Mouse (Mus musculus) common myeloid progenitor, adult 5-6 weeks (primary cell): Measurements from ENCODE around the gene Afap1. TPM values are rescaled to one million over a fixed set of nuclear protein-coding genes. Genes with fewer than 3 reads are reported as not detected.

Experiments used
- ATAC-seq: replicated peaks from 2 replicates; pipeline ENCODE4 v1.8.0; 2016; ENCODE audit warnings: low read depth, mild to moderate bottlenecking, moderate TSS enrichment, inconsistent platforms; ENCODE audit not compliant: poor library complexity, severe bottlenecking
- total RNA-seq: library from RNA; stranded (forward); fragments of 200-1000, 187-1606 nt; gene quantifications from 2 replicates; pipeline ENCODE4 v1.2.3, GENCODE M21; 2017

The Afap1 gene
- total RNA-seq, 1 experiment from 2014 or later, result 3.6 TPM

DNA sequence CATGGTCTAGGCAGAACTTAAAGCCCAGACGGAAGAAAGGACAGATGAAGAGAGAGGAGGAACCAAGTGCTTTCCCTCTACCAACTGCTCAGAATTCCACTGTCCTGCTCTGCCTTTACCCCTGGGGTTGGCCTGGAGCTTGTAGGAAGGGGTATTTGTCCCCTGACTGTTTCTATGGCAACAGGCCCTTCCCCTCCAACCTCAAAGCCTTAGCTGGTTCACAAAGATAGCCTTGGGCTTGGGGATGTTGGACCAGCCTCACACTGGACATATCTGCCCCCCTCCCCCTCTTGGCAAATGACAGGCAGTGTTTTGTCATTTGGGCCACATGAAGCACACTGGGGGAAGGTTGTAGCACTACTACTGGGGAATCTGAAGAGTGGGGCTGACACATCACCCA lies 129.2 kb downstream of the Afap1 start:
- no peak for ATAC-seq

DNA sequence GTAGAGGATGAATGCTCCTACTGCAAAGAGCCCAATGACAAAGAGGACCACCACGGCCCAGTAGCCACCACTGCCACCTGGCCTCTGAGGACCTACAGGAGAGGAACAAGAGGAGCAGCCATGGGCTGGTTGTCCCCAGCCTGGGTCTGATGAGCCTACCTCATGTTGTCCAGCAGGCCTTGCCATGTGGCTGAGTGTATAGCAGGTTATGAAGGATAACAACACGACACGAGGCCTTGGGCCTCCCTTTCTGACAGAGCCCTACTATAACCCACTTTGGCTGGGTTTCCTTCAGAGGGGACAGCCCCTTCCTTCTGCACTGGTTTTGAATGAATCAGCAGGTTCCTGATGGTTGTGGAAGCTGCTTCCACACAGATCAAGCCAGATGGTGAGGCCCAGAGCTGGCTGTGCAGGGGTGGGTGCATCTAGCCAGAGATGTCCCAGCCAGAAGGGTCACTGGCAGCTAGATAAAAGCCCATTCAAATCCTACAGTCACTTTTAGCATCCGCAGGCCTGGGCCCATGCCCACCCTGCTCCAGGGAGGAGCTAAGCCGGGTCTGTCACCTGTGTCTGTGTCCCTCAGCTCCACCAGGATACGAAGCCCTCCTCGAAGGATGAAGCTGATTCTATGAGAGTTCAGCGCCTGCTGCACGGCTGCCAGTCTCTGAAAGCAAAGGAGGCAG lies 131.0 kb downstream of the Afap1 start:
- ATAC-seq, result 0 out of 2 replicates have a peak, but pooled peaks have one; percentile 10

DNA sequence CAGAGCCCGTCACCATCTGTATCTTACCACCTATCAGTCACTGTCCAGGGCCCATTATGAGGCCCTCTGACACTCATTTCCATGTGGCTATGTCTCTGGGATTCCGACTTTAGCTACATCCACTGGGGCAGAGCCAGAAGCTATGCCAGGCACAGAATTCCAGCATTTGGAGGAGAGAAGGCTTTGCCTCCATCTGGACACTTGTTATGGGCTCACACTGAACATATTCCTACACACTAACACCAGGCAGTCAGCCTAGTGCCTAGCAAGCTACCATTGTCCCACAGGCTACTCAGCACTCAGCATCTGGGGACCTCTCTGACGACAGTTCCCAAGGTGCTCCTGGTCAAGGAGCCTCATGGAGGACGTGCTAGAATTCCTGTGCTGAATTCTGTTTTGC lies 132.0 kb downstream of the Afap1 start:
- ATAC-seq, result no peak

DNA sequence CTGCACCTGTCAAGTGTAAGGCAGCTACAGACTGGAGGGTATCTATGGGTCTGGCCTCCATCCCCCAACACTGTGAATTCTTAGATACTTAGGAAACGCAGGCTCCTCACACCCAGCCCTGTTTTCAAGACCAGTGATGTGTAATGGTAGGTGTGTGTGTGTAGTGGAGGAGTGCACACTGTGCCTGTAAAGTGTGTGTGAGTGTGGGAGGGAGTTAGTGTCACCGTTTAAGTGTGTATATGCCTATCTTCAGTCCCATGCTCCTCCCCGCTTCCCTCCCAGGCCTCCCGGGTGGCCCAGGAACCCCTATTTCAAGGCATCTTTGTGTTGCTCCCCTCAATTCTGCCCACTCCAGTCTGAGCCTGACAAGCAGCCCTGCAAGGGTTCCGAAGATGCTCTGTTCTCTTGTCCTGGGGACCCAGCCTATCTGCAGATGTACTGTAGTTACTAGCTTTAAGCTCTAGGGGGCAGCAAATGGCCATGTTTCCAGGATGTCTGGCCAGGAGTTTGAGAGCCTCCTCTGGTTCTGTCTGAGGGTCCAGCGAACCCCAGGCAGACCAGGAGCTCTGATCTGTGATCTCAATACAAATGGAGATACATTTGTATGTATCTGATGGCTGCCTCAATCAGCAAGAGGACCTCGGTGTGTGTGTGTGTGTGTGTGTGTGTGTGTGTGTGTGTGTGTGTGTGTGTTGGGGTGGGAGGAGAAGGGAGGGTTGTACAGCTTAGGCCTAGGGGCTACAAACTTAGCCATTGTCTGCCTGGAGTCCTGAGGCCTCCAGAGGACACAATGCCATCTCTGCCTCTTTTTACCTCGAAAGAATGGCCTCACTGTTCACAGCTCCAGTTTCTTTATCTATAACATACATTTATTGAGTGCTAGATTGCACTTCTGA lies 140.7 kb downstream of the Afap1 start:
- ATAC-seq, result peak; percentile 78

DNA sequence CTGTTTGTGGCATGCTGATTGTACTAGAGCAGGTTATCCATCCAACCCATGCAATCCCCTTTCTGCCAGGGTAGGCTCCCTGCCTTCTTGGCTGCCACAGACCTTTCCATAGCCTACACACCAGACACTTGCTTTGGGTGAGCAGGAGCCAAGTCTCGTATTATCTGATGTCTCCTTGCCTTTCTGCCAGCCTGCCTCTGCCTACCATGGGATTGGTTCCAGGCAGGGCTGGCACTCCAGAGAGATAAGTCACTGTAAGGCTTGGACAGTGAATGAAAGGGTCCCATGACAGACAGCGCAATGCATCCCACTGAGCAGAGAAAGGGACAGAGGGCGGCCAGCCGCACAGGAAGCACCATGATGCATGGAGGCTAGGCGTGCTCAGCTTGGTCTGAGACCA lies 146.5 kb downstream of the Afap1 start:
- ATAC-seq, result no peak

DNA sequence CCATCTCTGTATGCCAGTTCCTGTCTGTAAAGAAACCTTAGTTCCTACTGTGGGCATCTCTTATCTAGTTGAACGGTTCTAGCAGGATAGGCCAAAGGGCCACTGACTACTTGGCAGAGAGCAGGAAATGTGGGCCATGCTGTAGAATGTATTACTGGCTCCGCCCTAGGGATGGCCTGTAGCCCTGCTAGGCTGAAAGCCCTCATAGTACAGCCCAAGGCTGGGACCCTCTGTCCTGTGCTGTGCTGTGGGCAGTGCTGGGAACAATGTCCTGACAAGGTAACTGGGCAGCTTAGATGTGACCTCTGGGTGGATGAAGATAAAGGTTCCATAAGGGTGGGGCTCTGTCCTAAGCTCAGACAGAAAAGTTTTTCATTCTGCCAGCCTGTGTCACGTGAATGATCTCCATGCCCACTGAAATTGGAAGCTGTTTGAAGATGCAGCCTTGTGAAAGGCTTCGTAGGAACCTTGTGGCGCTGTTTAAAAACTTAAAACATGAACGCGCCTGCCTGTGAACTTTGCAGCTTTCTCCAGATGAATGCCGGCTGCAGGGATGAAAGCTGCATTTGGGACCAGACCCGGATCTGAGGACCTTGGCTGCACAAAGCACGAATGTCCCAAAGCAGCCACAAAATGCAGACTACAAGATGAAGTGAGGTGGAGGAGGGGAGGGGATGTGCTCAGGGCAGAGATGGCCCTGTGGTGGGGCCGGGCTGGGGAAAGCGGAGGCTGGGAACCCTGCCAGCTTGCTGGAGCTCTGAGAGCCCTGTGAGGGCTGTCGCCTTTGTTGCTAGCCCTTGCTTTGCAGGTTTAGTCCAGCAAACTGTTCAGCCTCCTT lies 147.5 kb downstream of the Afap1 start:
- peak; percentile 50; the same call in 1 of the 2 replicates for ATAC-seq

DNA sequence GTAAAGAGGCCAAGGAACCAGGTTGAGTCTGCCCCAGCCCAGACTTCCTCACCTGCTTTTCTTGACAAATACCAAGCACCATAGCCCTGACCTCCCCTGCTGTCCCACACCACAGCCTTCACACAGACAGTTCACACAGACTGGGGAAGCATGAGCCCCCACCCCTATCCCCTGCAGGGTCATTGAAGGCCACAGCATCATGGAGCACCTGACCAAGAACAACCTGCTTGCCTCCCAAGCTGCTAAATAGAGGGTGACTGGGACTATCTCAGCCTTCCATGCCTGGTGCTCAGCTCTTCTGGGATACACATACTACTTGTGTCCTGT lies 148.1 kb downstream of the Afap1 start:
- no peak for ATAC-seq

DNA sequence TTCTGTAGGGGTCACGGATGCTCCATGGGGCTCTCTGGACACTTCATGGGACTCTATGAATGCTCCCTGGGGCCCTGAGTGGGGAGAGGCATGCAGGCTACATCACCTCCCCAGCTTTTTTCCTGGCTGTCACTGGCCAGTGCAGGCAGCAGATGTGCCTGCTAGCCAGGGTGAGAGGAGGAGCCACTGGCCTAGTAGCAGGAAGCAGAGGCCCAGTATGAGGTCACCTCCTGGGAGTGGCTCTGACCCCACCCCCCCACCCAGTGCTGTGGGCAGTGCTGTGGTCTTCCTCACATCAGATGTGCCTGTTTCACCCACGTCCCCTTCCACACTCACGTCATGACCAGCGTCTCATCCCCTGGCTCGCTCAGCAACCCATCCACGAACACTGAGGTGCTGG lies 148.6 kb downstream of the Afap1 start:
- ATAC-seq, result no peak

DNA sequence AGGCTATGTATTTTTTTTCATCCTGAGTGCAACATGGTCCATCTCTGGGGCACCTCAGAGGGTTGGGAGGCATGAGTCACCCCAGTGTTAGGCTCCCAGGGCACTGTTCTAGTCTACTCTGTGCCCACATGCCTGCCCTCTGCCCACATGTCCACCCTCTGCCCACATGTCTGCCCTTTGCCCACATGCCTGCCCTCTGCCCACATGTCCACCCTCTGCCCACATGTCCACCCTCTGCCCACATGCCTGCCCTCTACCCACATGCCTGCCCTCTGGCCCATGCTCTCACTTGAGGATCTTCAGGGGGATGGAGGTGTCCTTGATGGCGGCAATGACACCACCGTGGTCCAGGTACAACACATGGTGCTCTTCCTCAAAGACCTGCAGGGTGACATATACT lies 150.0 kb downstream of the Afap1 start:
- ATAC-seq, result no peak

Other genes starting within 250 kb of the Afap1 start
- gene Htra3, start 213.5 kb upstream of the Afap1 start, total RNA-seq, result not detected in 2 replicates
- gene Sh3tc1, start 153.3 kb upstream of the Afap1 start, total RNA-seq, result 3.9 and 8.5 TPM in 2 replicates
- not detected in 2 replicates for gene Ablim2, start 135.4 kb upstream of the Afap1 start, total RNA-seq